Mouse (Mus musculus) ES-E14 (cell line): ENCODE data around the gene Plac1. TPM values are rescaled to one million over a fixed set of nuclear protein-coding genes. Genes with fewer than 3 reads are reported as not detected.

Experiments
- DNase-seq: peaks from one replicate; pipeline ENCODE4 v3.0.0-alpha.2; 2013; ENCODE audit warnings: low read depth, low spot score
- H3K27ac ChIP-seq: 2 replicates; pipeline ENCODE4 v1.5.1; 2012; ENCODE audit warnings: low read depth, mild to moderate bottlenecking, low read length, moderate library complexity, mixed read lengths; ENCODE audit not compliant: poor library complexity, insufficient read depth, severe bottlenecking
- H3K36me3 ChIP-seq: 2 replicates; pipeline ENCODE4 v1.6.1; 2012; ENCODE audit warnings: mild to moderate bottlenecking, low read length, moderate library complexity, mixed read lengths; ENCODE audit not compliant: control insufficient read depth, poor library complexity, insufficient read depth, severe bottlenecking
- H3K4me1 ChIP-seq, 2 experiments: fragments of 150-350 bp in 1 of 2; sonication (generic) in 1 of 2; 2 replicates each; pipeline ENCODE4 v1.6.1; 2012; ENCODE audit warnings: low read length in 2 of 2, mild to moderate bottlenecking in 1 of 2, mixed read lengths in 1 of 2; ENCODE audit not compliant: control insufficient read depth in 2 of 2, insufficient read depth in 2 of 2, poor library complexity in 1 of 2
- H3K4me3 ChIP-seq, 2 experiments: fragments of 150-350 bp in 1 of 2; sonication (generic) in 1 of 2; 2 replicates each; pipeline ENCODE4 v1.5.1; 2012; ENCODE audit warnings: low read length in 2 of 2, low read depth in 1 of 2, mild to moderate bottlenecking in 1 of 2, mixed read lengths in 1 of 2; ENCODE audit not compliant: insufficient read depth in 1 of 2, poor library complexity in 1 of 2, severe bottlenecking in 1 of 2
- H3K9ac ChIP-seq: 2 replicates; pipeline ENCODE4 v1.6.1; 2012; ENCODE audit warnings: low read depth, mild to moderate bottlenecking, low read length, mixed read lengths; ENCODE audit not compliant: poor library complexity, insufficient read depth, severe bottlenecking
- H3K9me3 ChIP-seq: fragments of 150-350 bp; sonication (generic); 2 replicates; pipeline ENCODE4 v1.6.1; 2012; ENCODE audit warnings: low read depth, mild to moderate bottlenecking, low read length; ENCODE audit not compliant: control insufficient read depth, insufficient read depth
- CHD2 ChIP-seq: IDR thresholded peaks from 2 replicates; pipeline ENCODE4 v1.6.1; 2014; ENCODE audit warnings: mild to moderate bottlenecking, low read depth, low read length, inconsistent platforms
- HCFC1 ChIP-seq: IDR thresholded peaks from 2 replicates; pipeline ENCODE4 v1.6.1; 2012; ENCODE audit warnings: low read length, inconsistent platforms, borderline replicate concordance; ENCODE audit not compliant: insufficient read depth
- MAFK ChIP-seq: IDR thresholded peaks from 2 replicates; pipeline ENCODE4 v1.6.1; 2014; ENCODE audit warnings: mild to moderate bottlenecking, low read depth, low read length, inconsistent platforms; ENCODE audit not compliant: insufficient read depth
- ZC3H11A ChIP-seq: IDR thresholded peaks from 2 replicates; pipeline ENCODE4 v1.6.1; 2012; ENCODE audit warnings: low read depth, mild to moderate bottlenecking, inconsistent platforms, low read length, borderline replicate concordance
- ZNF384 ChIP-seq: IDR thresholded peaks from 2 replicates; pipeline ENCODE4 v1.6.1; 2012; ENCODE audit warnings: low read depth, low read length, inconsistent platforms
- in situ Hi-C, 2 experiments: fragments of 600-800 bp; cut with MboI; formaldehyde crosslinking; loops; one replicate each; pipeline ENCODE4 v1.15.1; 2025; ENCODE audit warnings: low sequenced_read_pairs in 2 of 2, inconsistent platforms in 1 of 2; ENCODE audit not compliant: unreplicated experiment in 2 of 2
- total RNA-seq: library from RNA; depleted of rRNA; stranded (reverse); fragments of 300-350 nt; gene quantifications from 2 replicates; pipeline ENCODE4 v1.2.3, GENCODE M21; 2012

Plac1 gene
- total RNA-seq, 1 experiment, result 5.7 TPM

DNA sequence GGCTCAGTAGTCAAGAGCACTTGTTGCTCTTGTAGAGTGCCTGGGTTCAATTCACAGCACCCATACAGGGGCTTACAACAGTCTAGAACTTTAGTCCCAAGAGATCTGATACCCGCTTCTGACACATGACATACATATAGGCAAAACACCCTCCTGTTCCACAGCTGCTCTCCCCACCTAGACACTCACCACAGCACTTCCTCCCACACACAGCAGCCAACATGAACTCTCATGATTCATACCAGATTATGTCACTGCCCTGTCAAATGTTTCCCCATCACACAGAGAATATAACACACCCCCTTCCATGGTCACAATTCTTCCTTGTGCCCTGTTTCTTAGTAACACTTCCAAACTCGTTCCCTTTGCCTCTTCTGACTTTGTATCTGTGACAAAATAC, 71.3 kb downstream of the Plac1 start:
- TF ChIP-seq ZNF384 (no peak), MAFK (no peak), ZC3H11A (no peak), CHD2 (no peak), HCFC1 (no peak)
- DNase-seq, result no peak
- no peak overlapping the region for H3K9ac ChIP-seq
- H3K9me3 ChIP-seq, result no peaks in the 10 kb centered on the region
- in situ Hi-C loops, result no loop called here
- no peak overlapping the region for H3K4me3 ChIP-seq
- no peaks in the 10 kb centered on the region for H3K36me3 ChIP-seq
- H3K27ac ChIP-seq, result no peak overlapping the region
- H3K4me1 ChIP-seq, result no peaks in the 10 kb centered on the region

DNA sequence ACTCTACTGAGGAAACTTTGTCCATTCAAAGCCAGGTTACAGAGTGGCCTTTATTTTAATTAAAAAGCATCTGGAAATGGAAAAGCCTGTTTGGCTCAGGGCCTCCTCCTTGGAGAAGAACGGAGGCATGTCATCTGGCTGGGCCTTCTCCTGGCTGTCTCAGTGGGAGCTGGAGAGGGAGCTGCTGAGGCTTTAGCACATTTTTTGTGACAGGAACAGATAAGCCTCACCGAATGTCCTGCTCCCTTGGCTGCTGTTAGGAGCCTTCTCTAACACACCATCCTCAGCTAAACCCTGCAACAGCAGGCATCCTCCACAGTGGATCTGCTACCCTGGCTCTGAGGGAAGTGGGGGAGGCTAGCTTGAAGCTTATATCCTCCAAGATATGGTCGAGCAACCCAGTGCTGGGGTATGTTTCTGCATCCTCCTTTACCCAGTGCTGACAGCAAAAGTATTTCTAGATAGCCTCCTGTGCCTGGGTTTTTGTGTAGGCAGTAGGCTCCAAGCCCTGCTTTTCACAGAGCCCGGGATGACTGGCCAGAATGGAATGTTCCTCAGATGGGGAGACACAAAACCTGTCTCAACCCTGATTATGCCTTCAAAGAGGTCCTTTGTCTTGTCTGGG, 72.9 kb downstream of the Plac1 start:
- Histone ChIP-seq H3K27ac (no peak overlapping the region), H3K4me3 (no peak overlapping the region), H3K4me1 (no peaks in the 10 kb centered on the region), H3K36me3 (no peaks in the 10 kb centered on the region), H3K9ac (no peak overlapping the region), H3K9me3 (no peaks in the 10 kb centered on the region)
- in situ Hi-C loops, result no loop called here
- DNase-seq, result no peak
- TF ChIP-seq CHD2 (no peak), HCFC1 (no peak), MAFK (no peak), ZNF384 (no peak), ZC3H11A (no peak)

DNA sequence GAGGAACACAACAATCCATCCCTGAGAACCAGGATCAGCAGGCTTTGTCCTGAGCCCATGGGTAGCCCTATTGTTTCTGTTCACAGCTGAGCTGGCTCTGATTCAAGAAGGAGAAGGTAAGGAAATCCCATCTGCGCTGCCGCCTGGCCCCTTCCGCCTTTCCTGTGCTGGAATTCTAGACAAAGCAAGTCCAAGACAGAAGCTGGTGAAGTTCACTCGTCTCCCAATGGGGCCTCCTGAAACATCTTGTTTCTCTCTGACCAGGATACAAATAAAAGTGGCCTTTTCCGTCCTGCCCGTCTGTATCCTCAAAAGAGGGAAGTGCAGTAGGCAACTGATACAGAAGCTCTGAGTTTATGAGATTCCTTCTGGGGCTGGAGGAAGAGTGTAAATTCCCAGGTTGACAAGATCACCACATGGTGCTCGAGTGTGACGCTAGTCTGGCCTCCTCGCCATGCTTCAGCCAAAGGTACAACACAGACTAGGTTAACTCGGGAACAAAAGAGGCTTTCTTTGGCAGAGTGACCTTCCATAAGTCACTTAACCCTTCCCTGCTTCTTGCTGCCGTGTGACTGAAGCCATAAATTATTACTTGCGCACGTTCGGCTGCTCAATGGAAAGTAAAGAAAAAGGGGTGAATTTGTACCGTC, 73.5 kb downstream of the Plac1 start:
- H3K4me3 ChIP-seq, result no peak overlapping the region
- in situ Hi-C loops, result no loop called here
- no peak for DNase-seq
- H3K36me3 ChIP-seq, result no peaks in the 10 kb centered on the region
- H3K9me3 ChIP-seq, result no peaks in the 10 kb centered on the region
- H3K27ac ChIP-seq, result no peak overlapping the region
- H3K9ac ChIP-seq, result no peak overlapping the region
- no peaks in the 10 kb centered on the region for H3K4me1 ChIP-seq
- TF ChIP-seq ZC3H11A (no peak), MAFK (no peak), CHD2 (no peak), ZNF384 (no peak), HCFC1 (no peak)

DNA sequence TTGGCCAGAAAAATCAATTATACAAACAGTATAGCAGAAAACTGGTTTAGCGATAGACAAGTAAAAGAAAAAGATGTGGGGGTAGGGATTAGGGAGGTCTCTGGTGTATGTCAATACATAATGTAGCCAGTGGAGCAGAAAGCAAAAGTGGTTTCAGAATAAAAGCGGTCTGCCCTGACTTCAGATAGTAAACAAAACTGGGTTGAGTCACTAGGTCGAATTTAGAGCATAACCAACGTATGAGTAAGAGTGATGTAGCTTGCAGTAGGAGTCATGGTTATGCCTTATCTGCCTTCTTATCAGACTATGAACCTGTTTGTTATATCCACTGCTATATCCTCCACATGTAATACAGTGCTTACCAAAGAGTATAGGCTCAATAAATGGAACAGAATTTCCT, 77.3 kb downstream of the Plac1 start:
- no peaks in the 10 kb centered on the region for H3K4me1 ChIP-seq
- DNase-seq, result no peak
- no peaks in the 10 kb centered on the region for H3K9me3 ChIP-seq
- H3K27ac ChIP-seq, result no peak overlapping the region
- H3K9ac ChIP-seq, result no peak overlapping the region
- H3K36me3 ChIP-seq, result no peaks in the 10 kb centered on the region
- no peak for TF ChIP-seq MAFK
- TF ChIP-seq ZC3H11A, result no peak
- no peak for TF ChIP-seq CHD2
- no peak for TF ChIP-seq HCFC1
- in situ Hi-C loops, result no loop called here
- no peak overlapping the region for H3K4me3 ChIP-seq

DNA sequence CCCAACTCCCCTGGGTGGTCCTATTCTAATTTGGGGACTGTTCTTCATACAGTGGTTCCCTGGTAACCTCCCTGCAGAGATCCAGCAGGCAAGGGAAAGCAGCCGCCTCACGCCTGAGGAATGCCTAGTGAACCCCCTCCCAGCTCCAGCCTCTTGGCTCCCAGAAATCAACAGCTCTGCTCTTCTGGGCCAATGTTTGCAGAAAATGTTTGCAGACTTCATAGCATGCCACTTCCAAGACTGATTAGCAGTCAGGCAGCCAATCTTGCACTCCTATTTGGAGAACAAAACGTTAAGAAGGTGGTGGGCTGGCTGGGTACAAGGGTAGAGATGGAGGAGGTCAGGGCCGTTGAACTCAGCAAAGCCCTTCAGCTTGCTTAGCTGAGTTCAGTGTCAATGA, 78.3 kb downstream of the Plac1 start:
- Histone ChIP-seq H3K4me3 (no peak overlapping the region), H3K4me1 (no peaks in the 10 kb centered on the region), H3K36me3 (no peaks in the 10 kb centered on the region), H3K9me3 (no peaks in the 10 kb centered on the region), H3K27ac (no peak overlapping the region), H3K9ac (no peak overlapping the region)
- in situ Hi-C loops, result no loop called here
- DNase-seq, result no peak
- TF ChIP-seq MAFK, result no peak
- no peak for TF ChIP-seq CHD2
- no peak for TF ChIP-seq ZNF384
- TF ChIP-seq ZC3H11A, result no peak
- no peak for TF ChIP-seq HCFC1
